Mouse (Mus musculus) C2C12 (cell line): Measurements from ENCODE around the gene Cartpt.

ENCODE experiments used
- CEBPB ChIP-seq: IDR thresholded peaks from one replicate; pipeline ENCODE4 v1.6.1; 2011; ENCODE audit warnings: low read depth, mild to moderate bottlenecking, control low read depth, moderate library complexity
- CTCF ChIP-seq: IDR thresholded peaks from one replicate; pipeline ENCODE4 v1.5.1; 2011; ENCODE audit not compliant: control insufficient read depth, insufficient read depth, insufficient read length
- MAX ChIP-seq: IDR thresholded peaks from one replicate; pipeline ENCODE4 v1.6.1; 2011; ENCODE audit warnings: mild to moderate bottlenecking, control low read depth
- USF1 ChIP-seq: IDR thresholded peaks from one replicate; pipeline ENCODE4 v1.6.1; 2011; ENCODE audit warnings: low read depth, mild to moderate bottlenecking, control low read depth, moderate library complexity

DNA sequence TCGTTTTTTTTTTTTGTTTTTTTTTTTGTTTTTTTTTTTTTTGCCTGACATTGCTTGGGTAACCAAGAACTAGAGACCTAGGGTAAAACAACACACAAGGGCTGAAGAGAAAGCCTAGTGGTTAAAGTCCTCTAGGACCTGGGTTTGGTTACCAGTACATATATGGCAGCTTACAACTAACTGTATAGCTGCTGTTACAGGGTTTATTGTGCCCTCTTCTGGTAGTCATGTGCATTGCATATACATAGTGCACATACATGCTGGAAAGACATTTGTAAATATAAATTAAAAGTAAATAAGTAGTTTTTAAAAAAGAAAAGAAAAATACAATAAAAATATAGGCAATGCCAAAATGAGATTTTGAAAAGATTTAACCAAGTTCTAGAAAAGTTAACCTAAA, 28.8 kb downstream of the Cartpt start:
- TF ChIP-seq CTCF: no peak
- no peak for TF ChIP-seq CEBPB
- no peak for TF ChIP-seq USF1
- TF ChIP-seq MAX: no peak
